Mouse (Mus musculus) neural tube, embryonic 12.5 days (tissue): ENCODE measurements around the gene Dnm1. TPM values are rescaled to one million over a fixed set of nuclear protein-coding genes. Genes with fewer than 3 reads are reported as not detected.
A peak's percentile ranks its signal among the peaks of the same experiment; 100 is the strongest.

Source experiments
- ATAC-seq: fragments of 200-750 bp; cut with Nextera tagmentation; 2 replicates; pipeline ENCODE4 v1.8.0; 2017; ENCODE audit warnings: low read depth, mild to moderate bottlenecking, moderate TSS enrichment, moderate library complexity; ENCODE audit not compliant: low FRiP score
- H3K27ac ChIP-seq: fragments of 300-500 bp; sonication (generic); 2 replicates; pipeline ENCODE4 v1.5.1; 2016
- H3K27me3 ChIP-seq: fragments of 300-500 bp; sonication (generic); replicated peaks from 2 replicates; pipeline ENCODE4 v1.6.1; 2016; ENCODE audit warnings: mild to moderate bottlenecking
- H3K36me3 ChIP-seq: fragments of 300-500 bp; sonication (generic); 2 replicates; pipeline ENCODE4 v1.6.1; 2016; ENCODE audit warnings: mild to moderate bottlenecking
- H3K4me1 ChIP-seq: fragments of 300-500 bp; sonication (generic); 2 replicates; pipeline ENCODE4 v1.6.1; 2016
- H3K4me2 ChIP-seq: fragments of 300-500 bp; sonication (generic); replicated peaks from 2 replicates; pipeline ENCODE4 v1.6.1; 2016; ENCODE audit warnings: mild to moderate bottlenecking
- H3K4me3 ChIP-seq: fragments of 300-500 bp; sonication (generic); 2 replicates; pipeline ENCODE4 v1.5.1; 2016
- H3K9ac ChIP-seq: fragments of 300-500 bp; sonication (generic); 2 replicates; pipeline ENCODE4 v1.6.1; 2016; ENCODE audit warnings: mild to moderate bottlenecking
- H3K9me3 ChIP-seq: fragments of 300-500 bp; sonication (generic); 2 replicates; pipeline ENCODE4 v1.6.1; 2016; ENCODE audit warnings: mild to moderate bottlenecking
- WGBS: fragments of 180-500 bp; shearing (Covaris S2); methylation state at CpG from one replicate; pipeline ENCODE4 v1.1.7; 2016; 5-methylcytosine and 5-hydroxymethylcytosine counted together
- polyA plus RNA-seq: library from polyadenylated mRNA; unstranded; fragments of >200 nt; fragmentation: Nextera tagmentation; extraction: Ambion mirVana; gene quantifications from 2 replicates; pipeline ENCODE4 v1.2.1, GENCODE M21; 2016

Dnm1 gene
- polyA plus RNA-seq: 35.4 and 41.1 TPM in 2 replicates

DNA sequence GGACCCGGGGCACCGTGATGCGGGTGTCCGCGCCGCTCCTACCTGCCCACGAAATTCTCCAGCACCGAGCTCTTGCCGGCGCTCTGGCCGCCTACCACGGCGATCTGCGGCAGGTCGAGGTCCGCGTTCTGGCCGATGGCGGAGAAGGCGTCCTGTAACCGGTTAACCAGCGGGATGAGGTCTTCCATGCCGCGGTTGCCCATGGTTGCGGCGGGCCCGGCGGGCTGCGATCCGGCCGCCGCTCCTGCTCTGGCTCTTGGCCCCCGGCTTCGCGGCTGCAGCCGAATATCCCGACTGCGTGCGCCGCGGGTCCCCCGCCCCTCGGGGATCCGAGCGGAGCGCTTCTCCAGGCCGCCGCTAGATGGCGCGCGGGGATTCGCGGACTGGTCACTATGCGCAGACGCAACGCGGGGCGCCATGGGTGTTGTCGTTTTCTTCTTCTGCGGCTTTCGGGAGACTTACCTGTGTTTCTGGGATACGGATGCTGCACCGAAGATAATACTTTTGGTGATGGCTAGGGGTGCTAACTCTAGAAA, at the start of gene Dnm1:
Gene Dnm1 (minus strand): TSS at position 332 of the 536 bp plus-strand sequence.
- peak; percentile 35 for ATAC-seq
- H3K4me1 ChIP-seq: peaks cover 32% of the 10 kb centered on the region
- peak within 1 kb of the TSS; percentile 89 for H3K4me2 ChIP-seq
- H3K36me3 ChIP-seq: no peaks in the 10 kb centered on the region
- peak within 1 kb of the TSS; percentile 63 for H3K4me3 ChIP-seq
- H3K27me3 ChIP-seq: 0 out of 2 replicates have a peak, but pooled peaks cover 6% of the 10 kb centered on the region
- H3K9ac ChIP-seq: peak within 1 kb of the TSS; percentile 83
- WGBS: under 1% methylated on average over 63 of the region's 63 CpGs
- no peaks in the 10 kb centered on the region for H3K9me3 ChIP-seq
- peak within 1 kb of the TSS; percentile 82 for H3K27ac ChIP-seq

- Histone ChIP-seq H3K27me3 (no peaks in the 10 kb centered on the region), H3K9ac (peak overlapping the region; percentile 91), H3K9me3 (no peaks in the 10 kb centered on the region), H3K36me3 (peaks cover 19% of the 10 kb centered on the region), H3K4me3 (peak overlapping the region; percentile 93), H3K27ac (no peak overlapping the region), H3K4me1 (peaks cover 10% of the 10 kb centered on the region), H3K4me2 (peak overlapping the region; percentile 95)
- ATAC-seq: no peak
- under 1% methylated on average over 15 of the region's 15 CpGs for WGBS
Measured at GRCm38 (mm10) chr2:32396695-32397094, 43.6 kb upstream of the Dnm1 start.

GRCm38 (mm10) chr2:32395946-32396621, 42.9 kb upstream of the Dnm1 start:
- Histone ChIP-seq H3K36me3 (peaks cover 13% of the 10 kb centered on the region), H3K4me2 (peak overlapping the region; percentile 95), H3K9me3 (no peaks in the 10 kb centered on the region), H3K27me3 (no peaks in the 10 kb centered on the region), H3K27ac (peak overlapping the region; percentile 57), H3K9ac (peak overlapping the region; percentile 91), H3K4me1 (peaks cover 10% of the 10 kb centered on the region), H3K4me3 (peak overlapping the region; percentile 93)
- peak; percentile 97 for ATAC-seq
- WGBS: under 1% methylated on average over 59 of the region's 59 CpGs

- WGBS: under 1% methylated on average over 31 of the region's 31 CpGs
- peaks cover 10% of the 10 kb centered on the region for H3K4me1 ChIP-seq
Measured at GRCm38 (mm10) chr2:32395484-32395945, 42.4 kb upstream of the Dnm1 start, which contains the start of gene Ptges2. Ptges2 (plus strand) TSS chr2:32395896.

GRCm38 (mm10) chr2:32394973-32395372, 41.8 kb upstream of the Dnm1 start:
- Histone ChIP-seq H3K27ac (0 out of 2 replicates have a peak overlapping the region, but pooled peaks have one; percentile 57), H3K4me1 (peaks cover 10% of the 10 kb centered on the region), H3K9me3 (no peaks in the 10 kb centered on the region), H3K36me3 (peaks cover 2% of the 10 kb centered on the region; the same call in 1 of the 2 replicates), H3K27me3 (no peaks in the 10 kb centered on the region), H3K4me3 (peak overlapping the region; percentile 93), H3K9ac (peak overlapping the region; percentile 91), H3K4me2 (peak overlapping the region; percentile 95)
- ATAC-seq: no peak
- 5% methylated on average over 8 of the region's 8 CpGs for WGBS

More at GRCm38 (mm10) chr2:32395484-32395945, 42.4 kb upstream of the Dnm1 start, which contains the start of gene Ptges2:
- H3K27me3 ChIP-seq: no peaks in the 10 kb centered on the region
- no peaks in the 10 kb centered on the region for H3K9me3 ChIP-seq
- ATAC-seq: peak; percentile 92
- peak within 1 kb of the TSS; percentile 91 for H3K9ac ChIP-seq
- peaks cover 7% of the 10 kb centered on the region for H3K36me3 ChIP-seq
- peak within 1 kb of the TSS; percentile 95 for H3K4me2 ChIP-seq
- H3K4me3 ChIP-seq: peak within 1 kb of the TSS; percentile 93
- H3K27ac ChIP-seq: peak within 1 kb of the TSS; percentile 57

DNA sequence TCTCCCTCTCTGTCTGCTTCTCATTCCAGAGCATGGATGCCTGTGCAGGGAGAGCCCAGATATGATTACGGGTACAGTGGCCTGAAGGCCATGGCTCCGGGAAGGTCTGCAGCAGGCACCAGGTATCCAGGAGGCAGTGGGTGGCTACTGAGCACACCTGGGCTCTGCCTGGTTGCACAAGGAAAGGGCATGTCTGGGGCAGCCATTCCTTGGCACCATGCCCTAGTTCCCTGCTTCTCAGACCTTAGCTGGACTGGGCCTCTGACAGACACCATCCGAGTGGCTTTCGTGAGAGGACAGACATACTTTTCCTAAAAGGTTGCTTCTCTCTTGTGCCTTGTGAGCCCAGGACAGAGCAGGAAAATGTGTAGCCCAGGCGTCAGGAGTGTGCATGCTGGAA, 38.9 kb upstream of the Dnm1 start:
- Histone ChIP-seq H3K4me2 (no peak overlapping the region), H3K27me3 (no peaks in the 10 kb centered on the region), H3K4me1 (peaks cover 6% of the 10 kb centered on the region), H3K9ac (no peak overlapping the region), H3K4me3 (no peak overlapping the region), H3K9me3 (no peaks in the 10 kb centered on the region), H3K36me3 (no peaks in the 10 kb centered on the region), H3K27ac (no peak overlapping the region)
- 89% methylated on average over 5 of the region's 5 CpGs for WGBS
- ATAC-seq: no peak

- Histone ChIP-seq H3K4me3 (no peak overlapping the region), H3K9me3 (no peaks in the 10 kb centered on the region), H3K4me2 (no peak overlapping the region), H3K4me1 (no peaks in the 10 kb centered on the region; the same call in 1 of the 2 replicates), H3K9ac (no peak overlapping the region), H3K36me3 (no peaks in the 10 kb centered on the region), H3K27me3 (no peaks in the 10 kb centered on the region), H3K27ac (no peak overlapping the region)
- 76% methylated on average over 8 of the region's 8 CpGs for WGBS
- ATAC-seq: no peak
Measured at GRCm38 (mm10) chr2:32390871-32391270, 37.7 kb upstream of the Dnm1 start.

GRCm38 (mm10) chr2:32389157-32389556, 36.0 kb upstream of the Dnm1 start:
- no peak overlapping the region for H3K27ac ChIP-seq
- H3K9me3 ChIP-seq: no peaks in the 10 kb centered on the region
- no peaks in the 10 kb centered on the region for H3K36me3 ChIP-seq
- H3K4me2 ChIP-seq: no peak overlapping the region
- no peak overlapping the region for H3K4me3 ChIP-seq
- WGBS: 79% methylated on average over 2 of the region's 2 CpGs
- no peak overlapping the region for H3K9ac ChIP-seq
- peaks cover 6% of the 10 kb centered on the region; the same call in 1 of the 2 replicates for H3K27me3 ChIP-seq
- H3K4me1 ChIP-seq: no peaks in the 10 kb centered on the region
- no peak for ATAC-seq

GRCm38 (mm10) chr2:32387706-32388490, 34.8 kb upstream of the Dnm1 start, which contains the start of gene Lcn2:
Lcn2 (minus strand) TSS chr2:32388252.
- no peak for ATAC-seq
- peaks cover 14% of the 10 kb centered on the region; the same call in 1 of the 2 replicates for H3K27me3 ChIP-seq
- H3K4me3 ChIP-seq: no peak within 1 kb of the TSS
- H3K36me3 ChIP-seq: no peaks in the 10 kb centered on the region
- H3K4me2 ChIP-seq: no peak within 1 kb of the TSS
- WGBS: 61% methylated on average over 5 of the region's 5 CpGs
- H3K4me1 ChIP-seq: no peaks in the 10 kb centered on the region
- no peak within 1 kb of the TSS for H3K27ac ChIP-seq
- H3K9ac ChIP-seq: no peak within 1 kb of the TSS
- H3K9me3 ChIP-seq: no peaks in the 10 kb centered on the region

- Histone ChIP-seq H3K36me3 (peaks cover 24% of the 10 kb centered on the region), H3K4me3 (no peak overlapping the region), H3K4me1 (peaks cover 5% of the 10 kb centered on the region; the same call in 1 of the 2 replicates), H3K9me3 (no peaks in the 10 kb centered on the region), H3K27ac (no peak overlapping the region), H3K4me2 (peak overlapping the region; percentile 96), H3K9ac (no peak overlapping the region; the same call in 1 of the 2 replicates), H3K27me3 (peaks cover 14% of the 10 kb centered on the region; the same call in 1 of the 2 replicates)
- WGBS: 82% methylated on average over 2 of the region's 2 CpGs
- no peak for ATAC-seq
Measured at GRCm38 (mm10) chr2:32382689-32383088, 29.6 kb upstream of the Dnm1 start.

DNA sequence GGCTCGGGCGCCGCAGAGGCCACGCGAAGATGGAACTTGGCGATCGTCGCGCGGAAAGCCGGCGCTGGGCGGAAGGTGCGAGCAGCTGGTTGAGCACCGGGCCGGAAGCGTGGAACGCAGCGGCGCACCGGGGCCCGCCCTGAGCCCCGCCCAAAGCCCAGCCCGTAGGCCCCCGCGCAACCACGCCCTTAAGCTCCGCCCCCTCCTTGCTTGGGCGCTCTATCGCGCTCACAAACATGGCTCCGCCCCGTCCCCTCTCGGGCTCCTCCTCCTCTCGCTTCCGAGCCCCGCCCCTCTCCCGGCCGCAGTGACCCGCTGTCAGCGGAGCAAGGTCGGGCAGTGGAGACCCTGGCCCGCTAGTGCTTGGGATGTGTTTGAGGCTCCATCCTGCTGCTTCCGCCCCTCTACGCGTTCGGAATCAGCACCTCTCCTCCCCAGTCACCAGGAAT, 28.7 kb upstream of the Dnm1 start, which contains the start of gene 1110008P14Rik:
Gene 1110008P14Rik (minus strand): TSS at position 164 of the 449 bp plus-strand sequence.
- ATAC-seq: peak; percentile 82
- peak within 1 kb of the TSS; percentile 70 for H3K9ac ChIP-seq
- WGBS: under 1% methylated on average over 36 of the region's 47 CpGs
- H3K27me3 ChIP-seq: peaks cover 14% of the 10 kb centered on the region; the same call in 1 of the 2 replicates
- H3K36me3 ChIP-seq: peaks cover 33% of the 10 kb centered on the region
- peak within 1 kb of the TSS; percentile 96 for H3K4me2 ChIP-seq
- H3K9me3 ChIP-seq: no peaks in the 10 kb centered on the region
- H3K27ac ChIP-seq: no peak within 1 kb of the TSS
- peak within 1 kb of the TSS; percentile 65 for H3K4me3 ChIP-seq
- H3K4me1 ChIP-seq: peaks cover 5% of the 10 kb centered on the region; the same call in 1 of the 2 replicates
